Mouse (Mus musculus) midbrain, postnatal 0 days (tissue): Measurements from ENCODE around the gene Vmn1r1. TPM values are rescaled to one million over a fixed set of nuclear protein-coding genes. Genes with fewer than 3 reads are reported as not detected.
"Not testable (repeated sequence)": the region's sequence is repeated elsewhere in the genome, so short reads cannot be mapped to it uniquely, and the experiment has no call there.

ENCODE experiments used
- ATAC-seq: fragments of 200-750 bp; cut with Nextera tagmentation; 2 replicates; pipeline ENCODE4 v1.8.0; 2017; ENCODE audit warnings: moderate number of reproducible peaks, mild to moderate bottlenecking, moderate TSS enrichment, moderate library complexity; ENCODE audit not compliant: low FRiP score
- DNase-seq: peaks from one replicate; pipeline ENCODE4 v3.0.0-alpha.2; 2015; ENCODE audit warnings: low spot score
- H3K27ac ChIP-seq: fragments of 300-500 bp; sonication (generic); 2 replicates; pipeline ENCODE4 v1.5.1; 2014; ENCODE audit warnings: low read depth, mild to moderate bottlenecking, low read length, mixed read lengths
- H3K27me3 ChIP-seq: fragments of 300-500 bp; sonication (generic); 2 replicates; pipeline ENCODE4 v1.6.1; 2014; ENCODE audit warnings: low read length, control low read depth, mixed read lengths; ENCODE audit not compliant: insufficient read depth
- H3K36me3 ChIP-seq: fragments of 300-500 bp; sonication (generic); 2 replicates; pipeline ENCODE4 v1.6.1; 2014; ENCODE audit warnings: low read length, control low read depth, mixed read lengths; ENCODE audit not compliant: insufficient read depth
- H3K4me1 ChIP-seq: fragments of 300-500 bp; sonication (generic); 2 replicates; pipeline ENCODE4 v1.6.1; 2014; ENCODE audit warnings: mild to moderate bottlenecking, control low read depth, antibody characterized with exemption, low read length, mixed read lengths; ENCODE audit not compliant: insufficient read depth
- H3K4me2 ChIP-seq: fragments of 300-500 bp; sonication (generic); 2 replicates; pipeline ENCODE4 v1.6.1; 2014; ENCODE audit warnings: low read depth, mild to moderate bottlenecking, low read length, mixed read lengths; ENCODE audit not compliant: poor library complexity, severe bottlenecking
- H3K4me3 ChIP-seq: fragments of 300-500 bp; sonication (generic); 2 replicates; pipeline ENCODE4 v1.5.1; 2014; ENCODE audit warnings: low read depth, mild to moderate bottlenecking, low read length, moderate library complexity
- H3K9ac ChIP-seq: fragments of 300-500 bp; sonication (generic); replicated peaks from 2 replicates; pipeline ENCODE4 v1.6.1; 2014; ENCODE audit warnings: mild to moderate bottlenecking, low read length, moderate library complexity, mixed read lengths; ENCODE audit not compliant: poor library complexity, severe bottlenecking
- H3K9me3 ChIP-seq: fragments of 300-500 bp; sonication (generic); 2 replicates; pipeline ENCODE4 v1.6.1; 2016; ENCODE audit warnings: low read length, control low read depth
- CTCF ChIP-seq: IDR thresholded peaks from 2 replicates; pipeline ENCODE4 v1.5.1; 2016; ENCODE audit warnings: antibody characterized with exemption, mild to moderate bottlenecking
- WGBS: fragments of 180-500 bp; shearing (Covaris S2); extraction: QIAGEN DNeasy Blood & Tissue Kit; methylation state at CpG from one replicate; pipeline ENCODE4 v1.1.7; 2014; 5-methylcytosine and 5-hydroxymethylcytosine counted together
- polyA plus RNA-seq: library from polyadenylated mRNA; unstranded; fragments of >200 nt; fragmentation: Nextera tagmentation; extraction: Ambion mirVana; gene quantifications from 2 replicates; pipeline ENCODE4 v1.2.1, GENCODE M21; 2015
- total RNA-seq: library from RNA; depleted of rRNA; stranded (reverse); fragments of >200 nt; gene quantifications from 2 replicates; pipeline ENCODE4 v1.2.3, GENCODE M21; 2014; rRNA removed

Vmn1r1 gene
- total RNA-seq (not detected in 2 replicates), polyA plus RNA-seq (not detected in 2 replicates)

DNA sequence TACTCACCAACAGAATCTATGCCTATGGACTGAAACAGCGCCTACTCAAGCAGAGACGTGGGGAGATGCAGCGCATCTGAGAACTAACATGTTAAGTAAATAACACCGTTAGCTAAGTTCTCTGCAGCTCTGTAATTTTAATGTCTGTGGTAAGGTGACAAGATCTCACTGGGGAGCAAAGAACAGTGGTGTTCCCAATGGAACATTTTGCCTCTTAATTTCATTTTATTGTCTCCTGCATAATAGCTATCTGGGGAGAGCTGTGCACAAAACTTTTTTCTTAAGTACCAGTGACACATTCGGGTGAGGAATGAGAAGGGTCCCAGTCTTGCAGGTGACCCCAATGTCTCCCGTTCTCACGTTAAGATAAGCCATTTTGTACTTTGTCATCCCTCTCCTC lies at the start of gene Vmn1r1:
Gene Vmn1r1 (minus strand): TSS at position 101 of the 400 bp plus-strand sequence.
- H3K4me1 ChIP-seq: no peaks in the 10 kb centered on the region
- no peak for TF ChIP-seq CTCF
- no peak within 1 kb of the TSS for H3K27ac ChIP-seq
- H3K27me3 ChIP-seq: no peaks in the 10 kb centered on the region
- no peaks in the 10 kb centered on the region for H3K9me3 ChIP-seq
- DNase-seq: no peak
- ATAC-seq: no peak
- H3K4me2 ChIP-seq: no peak within 1 kb of the TSS
- H3K36me3 ChIP-seq: no peaks in the 10 kb centered on the region
- 90% methylated on average over 7 of the region's 7 CpGs for WGBS
- no peak within 1 kb of the TSS for H3K9ac ChIP-seq
- no peak within 1 kb of the TSS for H3K4me3 ChIP-seq

DNA sequence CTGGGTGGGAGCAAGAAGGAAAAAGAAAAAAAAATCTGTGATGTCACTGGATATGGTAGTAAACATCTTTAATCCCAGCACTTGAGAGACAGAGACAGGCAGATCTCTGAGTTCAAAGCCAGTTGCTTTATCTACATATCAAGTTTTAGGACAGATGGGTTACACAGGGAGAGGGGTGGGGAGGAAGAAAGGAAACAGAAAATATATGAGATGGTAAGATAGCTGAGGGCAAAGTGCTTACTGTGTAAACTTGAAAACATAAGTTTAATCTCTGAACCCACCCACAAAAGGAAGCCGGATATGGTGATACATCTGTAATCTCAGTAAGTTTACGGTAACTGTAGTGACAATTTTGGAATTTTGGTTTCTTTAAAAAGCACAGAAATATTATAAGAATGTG lies 46.0 kb upstream of the Vmn1r1 start:
- H3K36me3 ChIP-seq: no peaks in the 10 kb centered on the region
- WGBS: 95% methylated on average over 2 of the region's 2 CpGs
- H3K4me3 ChIP-seq: no peak overlapping the region
- no peak for ATAC-seq
- no peak overlapping the region for H3K9ac ChIP-seq
- no peak for TF ChIP-seq CTCF
- no peaks in the 10 kb centered on the region for H3K4me1 ChIP-seq
- DNase-seq: no peak
- no peaks in the 10 kb centered on the region for H3K9me3 ChIP-seq
- H3K4me2 ChIP-seq: no peak overlapping the region
- H3K27me3 ChIP-seq: no peaks in the 10 kb centered on the region
- no peak overlapping the region for H3K27ac ChIP-seq

DNA sequence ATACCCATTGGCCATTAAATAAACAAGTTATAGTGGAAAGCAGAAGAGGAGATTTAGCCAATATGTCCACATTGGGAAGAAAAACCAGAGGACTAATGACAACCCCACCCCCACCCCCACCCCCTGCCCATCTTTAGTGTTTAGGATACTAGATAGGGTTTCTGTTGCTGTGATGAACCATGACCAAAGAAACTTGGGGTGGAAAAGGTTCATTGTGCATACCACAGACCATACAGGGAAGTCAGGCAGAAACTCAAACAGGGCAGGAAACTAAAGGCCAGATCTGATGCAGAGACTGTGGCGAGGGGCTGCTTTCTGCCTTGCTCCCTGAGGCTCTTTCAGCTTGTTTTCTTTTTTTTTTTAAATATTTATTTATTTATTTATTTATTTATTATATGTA lies 28.3 kb upstream of the Vmn1r1 start:
- no peak overlapping the region for H3K4me2 ChIP-seq
- H3K27ac ChIP-seq: no peak overlapping the region
- no peak overlapping the region for H3K4me3 ChIP-seq
- H3K36me3 ChIP-seq: no peaks in the 10 kb centered on the region
- ATAC-seq (no peak), DNase-seq (no peak)
- 89% methylated on average over 1 of the region's 1 CpGs for WGBS
- no peaks in the 10 kb centered on the region for H3K9me3 ChIP-seq
- H3K27me3 ChIP-seq: no peaks in the 10 kb centered on the region
- H3K9ac ChIP-seq: no peak overlapping the region
- TF ChIP-seq CTCF: no peak
- H3K4me1 ChIP-seq: no peaks in the 10 kb centered on the region

DNA sequence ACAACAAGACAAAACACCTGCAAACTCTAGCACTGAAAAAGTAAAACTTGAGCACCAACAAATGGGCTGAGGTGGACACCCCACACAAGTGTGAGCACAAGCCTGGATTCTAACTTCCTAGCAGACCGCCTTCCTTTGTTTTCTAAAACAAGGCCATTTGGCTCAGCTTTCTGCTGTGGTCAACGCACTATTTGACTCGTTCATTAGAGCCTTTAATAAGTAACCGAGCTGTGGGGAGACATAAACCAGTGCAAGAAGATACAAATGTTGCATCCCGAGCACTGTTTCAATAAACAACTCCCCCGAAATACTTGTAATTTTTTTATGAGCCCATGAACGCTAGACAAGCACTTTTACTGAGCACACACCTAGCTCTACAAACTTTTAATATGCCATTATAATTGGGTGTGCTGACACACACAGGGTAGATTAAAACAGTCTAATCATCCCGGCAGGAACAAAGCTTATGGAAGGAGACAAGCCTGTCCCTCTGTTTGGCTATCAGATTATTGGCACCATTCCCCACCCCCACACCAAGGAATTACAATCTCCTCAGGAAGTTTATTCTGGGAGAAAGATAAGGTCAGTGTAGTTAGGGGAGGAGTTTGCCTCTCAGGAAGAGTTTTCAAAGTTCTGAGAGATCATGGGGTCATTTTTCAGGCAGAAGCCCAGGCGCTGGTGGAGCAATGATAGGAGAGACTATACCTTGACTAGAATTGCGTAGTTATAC lies 27.7 kb upstream of the Vmn1r1 start:
- no peaks in the 10 kb centered on the region for H3K27me3 ChIP-seq
- WGBS: 81% methylated on average over 10 of the region's 10 CpGs
- DNase-seq: no peak
- H3K27ac ChIP-seq: no peak overlapping the region
- no peaks in the 10 kb centered on the region for H3K36me3 ChIP-seq
- TF ChIP-seq CTCF: no peak
- H3K9me3 ChIP-seq: no peaks in the 10 kb centered on the region
- no peak overlapping the region for H3K4me2 ChIP-seq
- no peaks in the 10 kb centered on the region for H3K4me1 ChIP-seq
- H3K4me3 ChIP-seq: no peak overlapping the region
- no peak overlapping the region for H3K9ac ChIP-seq
- no peak for ATAC-seq

DNA sequence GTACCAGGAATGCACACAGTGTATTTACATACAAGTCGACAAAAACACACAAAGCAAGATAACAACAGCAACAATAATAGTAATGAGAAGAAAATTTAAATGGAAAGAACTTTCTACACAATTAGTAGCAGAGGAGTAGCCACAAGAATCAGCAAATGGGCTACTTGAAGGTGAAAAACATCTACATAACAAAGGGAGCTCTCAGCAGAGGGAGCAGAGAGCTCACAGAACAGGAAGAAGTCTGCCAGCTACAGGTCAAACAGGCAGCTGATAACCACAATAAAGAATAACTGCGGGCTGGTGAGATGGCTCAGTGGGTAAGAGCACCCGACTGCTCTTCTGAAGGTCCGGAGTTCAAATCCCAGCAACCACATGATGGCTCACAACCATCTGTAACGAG lies 26.9 kb upstream of the Vmn1r1 start:
- H3K9ac ChIP-seq: no peak overlapping the region
- TF ChIP-seq CTCF: no peak
- no peaks in the 10 kb centered on the region for H3K9me3 ChIP-seq
- DNase-seq: no peak
- WGBS: 79% methylated on average over 4 of the region's 5 CpGs
- no peaks in the 10 kb centered on the region for H3K27me3 ChIP-seq
- no peak overlapping the region for H3K4me3 ChIP-seq
- no peak overlapping the region for H3K27ac ChIP-seq
- H3K4me1 ChIP-seq: no peaks in the 10 kb centered on the region
- H3K4me2 ChIP-seq: no peak overlapping the region
- no peak for ATAC-seq
- no peaks in the 10 kb centered on the region for H3K36me3 ChIP-seq

DNA sequence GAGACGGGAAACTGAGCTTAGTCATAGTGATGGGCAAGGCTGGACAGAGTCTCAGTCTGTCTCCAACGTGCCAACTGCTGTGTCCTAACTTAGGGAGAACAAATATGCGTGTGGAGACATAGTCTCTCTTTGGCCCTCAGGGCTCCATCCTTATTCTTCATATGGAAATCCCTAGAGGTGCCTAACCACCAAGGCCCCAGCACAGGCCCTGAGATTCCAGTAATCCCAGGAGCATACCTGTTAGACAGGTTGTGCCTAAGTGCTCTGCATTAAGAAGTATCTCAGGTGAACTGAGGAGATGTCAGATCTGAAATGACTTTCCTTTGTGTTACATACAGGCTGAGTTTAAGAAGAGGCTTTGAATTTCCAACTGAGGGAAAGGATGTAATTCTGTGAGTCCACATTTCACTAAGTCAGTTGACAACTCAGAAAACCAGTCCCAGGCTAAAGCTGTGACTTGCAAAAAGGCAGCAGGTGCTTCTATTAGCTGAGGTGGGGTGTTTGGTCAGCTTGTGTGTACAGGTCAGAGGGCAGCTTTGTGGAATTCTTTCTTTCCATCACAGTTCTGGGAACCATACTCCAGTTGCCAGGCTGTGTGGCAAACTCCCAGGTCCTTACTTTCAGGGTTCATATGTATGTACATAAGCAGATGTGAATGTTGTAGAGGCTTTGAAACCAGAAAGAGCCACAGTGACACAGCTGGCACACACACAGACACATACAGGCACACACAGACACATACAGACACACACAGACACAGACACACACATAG lies 25.6 kb upstream of the Vmn1r1 start:
- H3K9ac ChIP-seq: no peak overlapping the region
- H3K27ac ChIP-seq: no peak overlapping the region
- H3K27me3 ChIP-seq: no peaks in the 10 kb centered on the region
- WGBS: 68% methylated on average over 3 of the region's 3 CpGs
- no peaks in the 10 kb centered on the region for H3K4me1 ChIP-seq
- no peaks in the 10 kb centered on the region for H3K9me3 ChIP-seq
- TF ChIP-seq CTCF: no peak
- ATAC-seq: no peak
- no peak overlapping the region for H3K4me2 ChIP-seq
- H3K36me3 ChIP-seq: no peaks in the 10 kb centered on the region
- no peak overlapping the region for H3K4me3 ChIP-seq
- DNase-seq: no peak

DNA sequence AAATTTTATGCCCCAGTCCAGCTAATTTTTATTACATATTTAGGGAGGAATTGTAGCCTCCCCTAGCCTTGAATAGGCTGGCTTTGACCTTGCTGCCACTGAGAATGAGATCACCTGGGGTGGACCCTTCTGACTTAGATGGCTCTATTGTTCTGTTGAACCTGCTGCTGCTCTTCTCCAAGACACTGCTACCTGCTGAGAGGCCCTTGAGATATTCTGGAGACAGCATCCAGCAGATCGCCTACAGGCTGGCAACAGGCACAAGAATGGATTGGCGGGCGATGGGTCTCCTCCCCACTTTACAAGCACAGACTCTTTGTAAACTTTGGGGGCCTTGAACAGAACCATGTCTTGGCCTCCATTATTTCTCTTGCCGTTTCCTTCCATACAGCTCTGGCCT lies 18.2 kb upstream of the Vmn1r1 start:
- not testable (repeated sequence) for H3K9ac ChIP-seq, H3K27me3 ChIP-seq, DNase-seq, H3K9me3 ChIP-seq, H3K27ac ChIP-seq, H3K4me2 ChIP-seq, H3K36me3 ChIP-seq, H3K4me3 ChIP-seq, ATAC-seq, H3K4me1 ChIP-seq
- WGBS: 80% methylated on average over 4 of the region's 4 CpGs
